Mouse (Mus musculus): ENCODE data around the gene Gm3618. TPM values are rescaled to one million over a fixed set of nuclear protein-coding genes. Genes with fewer than 3 reads are reported as not detected.
"Not testable (repeated sequence)": the region's sequence is repeated elsewhere in the genome, so short reads cannot be mapped to it uniquely, and the experiment has no call there.

Gm3618 gene
- not detected in 2 replicates for polyA plus RNA-seq (2014; fragmentation: Nextera tagmentation; extraction: Ambion mirVana)

DNA sequence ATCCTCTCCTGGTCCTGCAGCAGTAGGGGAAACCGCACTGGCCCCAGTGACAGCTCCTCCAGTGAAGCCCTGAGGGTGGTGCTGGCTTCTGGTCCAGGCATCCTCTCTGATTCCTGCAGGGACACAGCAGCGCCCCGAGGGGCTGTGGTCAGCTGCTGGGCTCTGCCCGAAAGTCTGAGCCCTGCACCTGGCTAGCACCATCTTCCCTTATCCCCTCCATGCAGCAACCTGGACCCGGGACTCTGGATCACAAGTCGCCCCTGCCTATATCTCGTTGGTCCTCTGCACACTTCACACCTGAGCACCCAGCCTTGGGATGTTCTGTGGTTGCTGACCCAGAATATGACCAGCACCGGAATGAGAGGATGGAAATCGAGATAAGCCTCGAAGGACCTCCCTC is at the start of gene Gm3618:
Gene Gm3618 (minus strand): TSS at position 101 of the 400 bp plus-strand sequence.
- H3K4me2 ChIP-seq (ENCODE audit: low read depth, severe bottlenecking); H3K9ac ChIP-seq (ENCODE audit: low read length); ATAC-seq (ENCODE audit: insufficient number of reproducible peaks, low FRiP score, low TSS enrichment, low read depth); H3K4me1 ChIP-seq (ENCODE audit: control insufficient read depth, insufficient read depth, low read length); H3K27ac ChIP-seq (replicated peaks; ENCODE audit: low read depth, low read length); H3K36me3 ChIP-seq (ENCODE audit: control insufficient read depth, insufficient read depth, low read length); H3K4me3 ChIP-seq (ENCODE audit: low read depth, low read length); DNase-seq (ENCODE audit: low spot score); H3K9me3 ChIP-seq (ENCODE audit: control insufficient read depth, low read length); H3K27me3 ChIP-seq (ENCODE audit: control insufficient read depth, insufficient read depth, low read length): not testable (repeated sequence)
- WGBS: no CpG with 5 or more reads among the region's 10 CpGs

DNA sequence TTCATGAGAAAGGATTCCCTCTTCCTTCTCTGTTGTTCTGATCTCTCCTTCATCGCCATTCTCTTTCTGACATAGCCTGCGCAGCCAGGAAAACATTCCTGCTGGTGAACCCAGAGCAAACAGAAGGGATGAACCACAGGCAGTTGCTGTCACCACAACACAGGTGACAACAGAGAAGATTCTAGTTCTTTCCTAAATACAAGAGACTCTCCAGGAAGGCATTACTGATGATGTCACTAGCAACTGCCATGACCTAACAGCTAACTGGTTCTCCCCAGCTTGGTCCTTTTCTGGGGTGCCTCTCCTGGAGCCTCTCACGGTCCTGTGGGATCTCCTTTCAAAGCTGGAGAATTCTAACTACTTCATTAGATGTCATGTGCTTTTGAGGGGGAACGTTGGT is 46.7 kb upstream of the Gm3618 start, which contains the start of gene Gm16440:
Gene Gm16440 (minus strand): TSS at position 101 of the 400 bp plus-strand sequence.
- not testable (repeated sequence) for H3K36me3 ChIP-seq (ENCODE audit: control insufficient read depth, insufficient read depth, low read length); H3K27me3 ChIP-seq (ENCODE audit: control insufficient read depth, insufficient read depth, low read length); DNase-seq (ENCODE audit: low spot score); H3K4me1 ChIP-seq (ENCODE audit: control insufficient read depth, insufficient read depth, low read length); H3K9me3 ChIP-seq (ENCODE audit: control insufficient read depth, low read length); H3K4me2 ChIP-seq (ENCODE audit: low read depth, severe bottlenecking); H3K27ac ChIP-seq (replicated peaks; ENCODE audit: low read depth, low read length); ATAC-seq (ENCODE audit: insufficient number of reproducible peaks, low FRiP score, low TSS enrichment, low read depth); H3K4me3 ChIP-seq (ENCODE audit: low read depth, low read length); H3K9ac ChIP-seq (ENCODE audit: low read length)
- WGBS: 87% methylated on average over 2 of the region's 4 CpGs

DNA sequence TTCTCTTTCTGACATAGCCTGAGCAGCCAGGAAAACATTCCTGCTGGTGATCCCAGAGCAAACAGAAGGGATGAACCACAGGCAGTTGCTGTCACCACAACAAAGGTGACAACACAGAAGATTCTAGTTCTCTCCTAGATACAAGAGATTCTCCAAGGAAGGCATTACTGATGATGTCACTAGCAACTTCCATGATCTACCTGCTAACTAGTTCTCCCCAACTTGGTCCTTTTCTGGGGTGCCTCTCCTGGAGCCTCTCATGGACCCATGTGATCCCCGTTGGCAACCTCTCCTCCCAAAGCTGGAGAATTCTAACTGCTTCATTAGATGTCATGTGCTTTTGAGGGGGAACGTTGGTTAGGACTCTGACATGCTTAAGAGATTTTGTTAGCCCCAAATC is 38.7 kb downstream of the Gm3618 start, which contains the start of gene Gm21103:
Gene Gm21103 (minus strand): TSS at position 101 of the 400 bp plus-strand sequence.
- H3K36me3 ChIP-seq (ENCODE audit: control insufficient read depth, insufficient read depth, low read length); H3K27ac ChIP-seq (replicated peaks; ENCODE audit: low read depth, low read length); H3K4me2 ChIP-seq (ENCODE audit: low read depth, severe bottlenecking); H3K4me1 ChIP-seq (ENCODE audit: control insufficient read depth, insufficient read depth, low read length); H3K9ac ChIP-seq (ENCODE audit: low read length); H3K27me3 ChIP-seq (ENCODE audit: control insufficient read depth, insufficient read depth, low read length); ATAC-seq (ENCODE audit: insufficient number of reproducible peaks, low FRiP score, low TSS enrichment, low read depth); H3K4me3 ChIP-seq (ENCODE audit: low read depth, low read length); H3K9me3 ChIP-seq (ENCODE audit: control insufficient read depth, low read length); DNase-seq (ENCODE audit: low spot score): not testable (repeated sequence)
- WGBS: 83% methylated on average over 2 of the region's 2 CpGs

DNA sequence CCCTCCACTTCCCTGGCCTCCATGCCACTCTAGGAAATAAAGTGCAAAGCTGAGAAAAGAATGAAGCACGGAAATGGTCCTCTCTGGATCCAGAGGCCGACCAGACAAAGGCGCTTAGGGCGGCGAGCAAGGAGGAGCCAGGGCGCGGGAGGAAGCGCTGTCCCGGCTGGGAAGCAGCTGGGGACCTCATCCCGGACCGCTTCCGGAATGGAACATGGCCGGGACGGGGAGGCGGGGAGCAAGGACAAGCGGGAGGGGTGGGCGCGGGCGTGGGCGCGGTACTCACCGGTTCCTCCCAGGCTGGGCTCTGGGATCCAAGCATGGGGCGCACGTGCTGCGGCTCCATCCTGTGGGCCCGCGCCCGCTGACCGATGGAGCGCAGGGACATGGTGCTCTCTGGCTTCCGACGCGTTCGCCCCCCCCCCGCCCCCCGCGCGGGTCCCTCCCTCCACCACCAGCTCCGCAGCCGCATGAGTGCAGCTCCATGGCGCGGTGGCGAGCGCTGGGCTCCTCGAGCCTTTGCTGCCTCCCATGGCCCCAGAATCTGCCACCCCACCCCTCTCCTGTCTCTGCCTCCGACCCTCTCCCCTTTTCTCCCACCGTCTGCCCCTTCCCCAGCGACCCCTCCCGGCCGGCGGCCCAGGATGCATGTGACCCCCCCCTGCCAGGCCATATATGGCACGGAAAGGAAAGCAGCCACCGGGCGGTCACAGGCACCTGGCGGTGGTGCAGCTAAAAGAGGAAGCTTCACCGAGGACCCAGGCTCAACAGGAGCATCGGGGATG is 56.4 kb downstream of the Gm3618 start, which contains the start of gene Gm3411:
Gene Gm3411 (minus strand): TSS at position 320 of the 785 bp plus-strand sequence.
- not testable (repeated sequence) for H3K27me3 ChIP-seq (ENCODE audit: control insufficient read depth, insufficient read depth, low read length); H3K27ac ChIP-seq (replicated peaks; ENCODE audit: low read depth, low read length); H3K9me3 ChIP-seq (ENCODE audit: control insufficient read depth, low read length); ATAC-seq (ENCODE audit: insufficient number of reproducible peaks, low FRiP score, low TSS enrichment, low read depth); H3K36me3 ChIP-seq (ENCODE audit: control insufficient read depth, insufficient read depth, low read length); H3K4me1 ChIP-seq (ENCODE audit: control insufficient read depth, insufficient read depth, low read length)
- H3K4me3 ChIP-seq (ENCODE audit: low read depth, low read length): peak within 1 kb of the TSS; percentile 35
- WGBS: 2% methylated on average over 37 of the region's 57 CpGs
- H3K4me2 ChIP-seq (ENCODE audit: low read depth, severe bottlenecking): peak within 1 kb of the TSS; percentile 58
- DNase-seq (ENCODE audit: low spot score): peak; percentile 59
- peak within 1 kb of the TSS; percentile 47 for H3K9ac ChIP-seq (ENCODE audit: low read length)

Other genes with a start within 250 kb of the Gm3618 start
- 0.55 and 0.72 TPM in 2 replicates for gene Gm8206, start 249.7 kb downstream of the Gm3618 start, polyA plus RNA-seq (2014; fragmentation: Nextera tagmentation; extraction: Ambion mirVana)
- 2.9 and 3.2 TPM in 2 replicates for gene Gm3468, start 235.0 kb downstream of the Gm3618 start, polyA plus RNA-seq (2014; fragmentation: Nextera tagmentation; extraction: Ambion mirVana)
- gene Gm3476, start 217.9 kb downstream of the Gm3618 start, polyA plus RNA-seq (2014; fragmentation: Nextera tagmentation; extraction: Ambion mirVana): not detected in 2 replicates
- gene Gm21560, start 124.4 kb downstream of the Gm3618 start, polyA plus RNA-seq (2014; fragmentation: Nextera tagmentation; extraction: Ambion mirVana): not detected in 2 replicates
- 1.1 and 1.4 TPM in 2 replicates for gene Gm3411, start 56.4 kb downstream of the Gm3618 start, polyA plus RNA-seq (2014; fragmentation: Nextera tagmentation; extraction: Ambion mirVana)
- not detected in 2 replicates for gene Gm21103, start 38.8 kb downstream of the Gm3618 start, polyA plus RNA-seq (2014; fragmentation: Nextera tagmentation; extraction: Ambion mirVana)
- not detected in 2 replicates for gene Gm16440, start 46.6 kb upstream of the Gm3618 start, polyA plus RNA-seq (2014; fragmentation: Nextera tagmentation; extraction: Ambion mirVana)
- 0.60 and 1.9 TPM in 2 replicates for gene Gm3591, start 68.8 kb upstream of the Gm3618 start, polyA plus RNA-seq (2014; fragmentation: Nextera tagmentation; extraction: Ambion mirVana)
- not detected in 2 replicates for gene Gm3594, start 100.9 kb upstream of the Gm3618 start, polyA plus RNA-seq (2014; fragmentation: Nextera tagmentation; extraction: Ambion mirVana)
- gene Gm8356, start 193.6 kb upstream of the Gm3618 start, polyA plus RNA-seq (2014; fragmentation: Nextera tagmentation; extraction: Ambion mirVana): not detected in 2 replicates
- 0.41 and 0.43 TPM in 2 replicates for gene Gm3629, start 246.9 kb upstream of the Gm3618 start, polyA plus RNA-seq (2014; fragmentation: Nextera tagmentation; extraction: Ambion mirVana)

All from limb, embryonic 11.5 days (tissue).